Mouse (Mus musculus): ENCODE data around the gene Htr6. TPM values are rescaled to one million over a fixed set of nuclear protein-coding genes. Genes with fewer than 3 reads are reported as not detected.

The Htr6 gene
- polyA plus RNA-seq (2014; fragmentation: Illumina TruSeq; extraction: RNeasy Lipid Tissue Mini Kit (QIAGEN cat#74804); ENCODE audit: low read depth, low replicate concordance) = not detected

DNA sequence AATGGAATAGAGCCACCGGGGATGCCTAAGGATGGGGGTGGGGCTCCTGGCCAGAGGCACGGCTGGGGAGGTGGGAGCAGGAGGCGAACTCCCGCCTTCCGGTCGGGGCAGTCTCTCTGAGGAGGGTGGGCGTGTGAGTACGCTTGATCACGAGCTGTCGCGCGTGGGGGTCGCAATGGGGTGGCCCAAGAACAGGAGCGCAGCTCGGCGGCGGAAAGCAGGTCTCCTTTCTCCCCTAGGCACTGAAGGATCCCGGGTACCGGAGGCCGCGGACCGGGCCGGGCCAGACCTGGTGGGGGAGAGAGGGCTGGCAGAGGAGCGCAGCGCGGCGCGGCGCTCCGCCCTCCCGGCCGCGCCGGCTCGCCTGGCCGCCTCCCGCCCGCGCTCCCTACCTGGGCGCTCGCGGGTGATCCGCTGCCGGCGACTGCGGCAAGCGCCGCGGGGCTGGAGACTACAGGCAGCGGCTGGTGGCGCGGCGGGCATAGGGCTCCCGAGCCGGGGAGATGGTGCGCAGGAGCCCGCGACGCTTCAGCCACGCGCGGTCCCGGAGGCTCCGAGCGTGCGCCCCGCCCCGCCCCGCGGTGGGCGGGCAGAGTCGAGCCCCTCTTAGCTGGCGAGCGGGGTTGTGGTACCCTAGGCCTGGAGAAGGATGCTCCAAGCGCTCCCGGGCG, at the start of gene Htr6:
Htr6 (minus strand) TSS at position 530 of the 671 bp plus-strand sequence.

DNA sequence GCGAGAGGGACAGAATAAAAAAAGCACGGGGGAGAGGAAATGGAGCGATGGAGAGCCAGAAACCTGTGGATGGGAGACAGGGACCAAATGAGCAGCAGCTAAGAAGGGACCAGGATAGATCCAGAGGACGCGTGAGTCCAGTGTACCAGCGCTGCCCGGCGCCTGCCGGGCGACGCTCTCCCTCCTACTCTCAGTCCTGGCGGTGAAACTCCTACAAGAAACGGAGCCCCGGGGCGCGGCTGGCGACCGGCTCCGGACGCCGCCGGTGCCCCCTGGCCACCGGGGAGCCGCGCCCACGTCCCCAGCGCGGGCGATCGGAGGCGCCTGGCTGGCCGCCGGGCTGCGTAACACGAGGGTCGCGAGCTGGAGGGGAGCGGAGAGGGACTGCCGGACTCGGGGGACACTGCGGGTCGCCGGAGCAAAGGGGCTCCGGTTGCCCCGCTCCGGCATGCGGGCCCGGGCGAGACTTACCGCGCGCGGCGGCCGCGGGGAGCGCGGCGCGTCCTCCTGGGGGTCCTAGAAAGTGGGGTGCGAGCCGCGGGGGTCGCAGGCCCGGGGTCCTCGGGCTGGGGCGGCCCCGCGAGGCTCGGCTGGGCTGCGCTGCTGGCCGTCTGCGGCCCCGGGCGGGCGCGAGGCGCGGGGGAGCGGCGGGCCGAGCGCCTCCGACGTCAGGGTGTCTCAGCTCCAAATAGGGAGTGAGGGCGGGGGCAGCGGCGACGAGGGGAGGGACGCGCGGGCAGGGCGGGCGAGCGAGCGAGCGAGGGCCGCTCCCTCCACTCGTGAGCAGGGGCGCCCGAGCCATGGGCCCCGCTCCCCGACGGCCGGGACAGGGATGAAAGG, 17.2 kb upstream of the Htr6 start, which contains the start of gene Nbl1:
Nbl1 (minus strand) TSS at position 638 of the 840 bp plus-strand sequence.

Other genes starting within 250 kb of the Htr6 start
- gene Pla2g5, start 212.1 kb downstream of the Htr6 start, polyA plus RNA-seq (2014; fragmentation: Illumina TruSeq; extraction: RNeasy Lipid Tissue Mini Kit (QIAGEN cat#74804); ENCODE audit: low read depth, low replicate concordance) = 15.9 TPM
- not detected for gene Gm13030, start 201.6 kb downstream of the Htr6 start, polyA plus RNA-seq (2014; fragmentation: Illumina TruSeq; extraction: RNeasy Lipid Tissue Mini Kit (QIAGEN cat#74804); ENCODE audit: low read depth, low replicate concordance)
- gene Pla2g2e, start 197.6 kb downstream of the Htr6 start, polyA plus RNA-seq (2014; fragmentation: Illumina TruSeq; extraction: RNeasy Lipid Tissue Mini Kit (QIAGEN cat#74804); ENCODE audit: low read depth, low replicate concordance) = not detected
- 2.0 TPM for gene Otud3, start 161.6 kb downstream of the Htr6 start, polyA plus RNA-seq (2014; fragmentation: Illumina TruSeq; extraction: RNeasy Lipid Tissue Mini Kit (QIAGEN cat#74804); ENCODE audit: low read depth, low replicate concordance)
- gene Rnf186, start 108.5 kb downstream of the Htr6 start, polyA plus RNA-seq (2014; fragmentation: Illumina TruSeq; extraction: RNeasy Lipid Tissue Mini Kit (QIAGEN cat#74804); ENCODE audit: low read depth, low replicate concordance) = not detected
- 3.0 TPM for gene Tmco4, start 102.7 kb downstream of the Htr6 start, polyA plus RNA-seq (2014; fragmentation: Illumina TruSeq; extraction: RNeasy Lipid Tissue Mini Kit (QIAGEN cat#74804); ENCODE audit: low read depth, low replicate concordance)
- 3.0 TPM for gene Nbl1, start 17.4 kb upstream of the Htr6 start, polyA plus RNA-seq (2014; fragmentation: Illumina TruSeq; extraction: RNeasy Lipid Tissue Mini Kit (QIAGEN cat#74804); ENCODE audit: low read depth, low replicate concordance)
- gene Minos1, start 55.5 kb upstream of the Htr6 start, polyA plus RNA-seq (2014; fragmentation: Illumina TruSeq; extraction: RNeasy Lipid Tissue Mini Kit (QIAGEN cat#74804); ENCODE audit: low read depth, low replicate concordance) = 351 TPM
- gene Capzb, start 117.3 kb upstream of the Htr6 start, polyA plus RNA-seq (2014; fragmentation: Illumina TruSeq; extraction: RNeasy Lipid Tissue Mini Kit (QIAGEN cat#74804); ENCODE audit: low read depth, low replicate concordance) = 66.3 TPM
- 0.93 TPM for gene Pqlc2, start 235.1 kb upstream of the Htr6 start, polyA plus RNA-seq (2014; fragmentation: Illumina TruSeq; extraction: RNeasy Lipid Tissue Mini Kit (QIAGEN cat#74804); ENCODE audit: low read depth, low replicate concordance)
- gene Akr7a5, start 235.2 kb upstream of the Htr6 start, polyA plus RNA-seq (2014; fragmentation: Illumina TruSeq; extraction: RNeasy Lipid Tissue Mini Kit (QIAGEN cat#74804); ENCODE audit: low read depth, low replicate concordance) = 0.99 TPM

Data from adrenal gland, adult 10 weeks (tissue).